In genomic region chr13:48237516-48237915, GRCm38 (mm10) we compare ENCODE assay signal across 9 mouse cellular contexts. TPM values are rescaled to one million over a fixed set of nuclear protein-coding genes. Genes with fewer than 3 reads are reported as not detected.
A peak's percentile ranks its signal among the peaks of the same experiment; 100 is the strongest.
DNase-seq lines count a peak whose midpoint lies in the region; ATAC-seq lines count a peak whose summit lies in the region.
"Had no signal": no experiment of that assay in that cellular context is flagged by ENCODE, and none has a peak within 500 bp of the region (broad histone marks: within the 10 kb centered on the region; RNA-seq: fewer than 3 reads in every experiment).

No protein-coding gene starts in this region.

- H3K27me3 ChIP-seq in hindbrain, embryonic 16.5 days (replicated peaks; ENCODE audit: control insufficient read depth, insufficient read depth, low read length): no peaks in the 10 kb centered on the region
- H3K27me3 ChIP-seq in midbrain, embryonic 15.5 days (replicated peaks): no peaks in the 10 kb centered on the region
- H3K27me3 ChIP-seq: embryonic facial prominence, embryonic 12.5 days had no signal

- no peaks in the 10 kb centered on the region for H3K36me3 ChIP-seq in hindbrain, embryonic 16.5 days (ENCODE audit: control insufficient read depth, insufficient read depth, low read length)
- no peaks in the 10 kb centered on the region for H3K36me3 ChIP-seq in midbrain, embryonic 15.5 days (replicated peaks)
- H3K36me3 ChIP-seq: embryonic facial prominence, embryonic 12.5 days had no signal

- ATAC-seq in cerebellum, adult (ENCODE audit: insufficient number of reproducible peaks, low FRiP score, low TSS enrichment): no peak
- no peak for ATAC-seq in hindbrain, embryonic 16.5 days
- ATAC-seq in midbrain, embryonic 15.5 days (replicated peaks): no peak
- ATAC-seq in erythroblast, adult 5-6 weeks (replicated peaks; ENCODE audit: low FRiP score, poor library complexity, severe bottlenecking): no peak

- WGBS in hindbrain, embryonic 16.5 days: 15% methylated on average over 4 of the region's 4 CpGs
- WGBS in midbrain, embryonic 15.5 days: 6% methylated on average over 4 of the region's 4 CpGs

- DNase-seq in cerebellum, postnatal 10 days: peak; percentile 43 to 48
- DNase-seq in ovary, adult 18-20 months (ENCODE audit: low spot score): peak; percentile 17
- DNase-seq in ovary, postnatal 10 days (ENCODE audit: low spot score): no peak
- DNase-seq in cerebellum, adult 11 months: no peak

- no peaks in the 10 kb centered on the region for H3K9me3 ChIP-seq in hindbrain, embryonic 16.5 days (ENCODE audit: control insufficient read depth, low read length)
- no peaks in the 10 kb centered on the region for H3K9me3 ChIP-seq in midbrain, embryonic 15.5 days
- H3K9me3 ChIP-seq: embryonic facial prominence, embryonic 12.5 days had no signal

- H3K4me3 ChIP-seq in hindbrain, embryonic 16.5 days (ENCODE audit: low read length): no peak overlapping the region
- no peak overlapping the region for H3K4me3 ChIP-seq in midbrain, embryonic 15.5 days
- H3K4me3 ChIP-seq: embryonic facial prominence, embryonic 12.5 days had no signal

- H3K4me2 ChIP-seq in hindbrain, embryonic 16.5 days (ENCODE audit: low read length): no peak overlapping the region
- H3K4me2 ChIP-seq in midbrain, embryonic 15.5 days: no peak overlapping the region
- H3K4me2 ChIP-seq: embryonic facial prominence, embryonic 12.5 days had no signal

- H3K4me1 ChIP-seq in hindbrain, embryonic 16.5 days (ENCODE audit: control insufficient read depth, insufficient read depth, low read depth, low read length): no peaks in the 10 kb centered on the region
- H3K4me1 ChIP-seq in midbrain, embryonic 15.5 days: peaks cover 10% of the 10 kb centered on the region
- H3K4me1 ChIP-seq: embryonic facial prominence, embryonic 12.5 days had no signal

- no peak overlapping the region for H3K9ac ChIP-seq in hindbrain, embryonic 16.5 days (ENCODE audit: low read depth, low read length)
- no peak overlapping the region for H3K9ac ChIP-seq in midbrain, embryonic 15.5 days
- H3K9ac ChIP-seq: embryonic facial prominence, embryonic 12.5 days had no signal

- peak overlapping the region; percentile 0; the same call in 1 of the 2 replicates for H3K27ac ChIP-seq in hindbrain, embryonic 16.5 days (ENCODE audit: low read depth, low read length)
- peak overlapping the region; percentile 45; the same call in 1 of the 2 replicates for H3K27ac ChIP-seq in midbrain, embryonic 15.5 days
- H3K27ac ChIP-seq: embryonic facial prominence, embryonic 12.5 days had no signal

RNA-seq across cellular contexts. Expression of gene Id4, which starts 23.5 kb away (rescaled TPM):
- 20.2 and 59.5 TPM in 2 replicates for polyA plus RNA-seq in hindbrain, embryonic 16.5 days (2015; fragmentation: Nextera tagmentation; extraction: Ambion mirVana)
- polyA plus RNA-seq in midbrain, embryonic 15.5 days (2015; fragmentation: Nextera tagmentation; extraction: Ambion mirVana): 165 and 174 TPM in 2 replicates
- not detected in 2 replicates for total RNA-seq in erythroblast, adult 5-6 weeks (2015; ENCODE audit: low replicate concordance)
- total RNA-seq in erythroblast, adult 5-6 weeks (2017; ENCODE audit: low replicate concordance): 0.51 TPM in 1 of 2 replicates, not detected in the other

Comparison
In these comparisons a context has a peak if more than half of its experiments do, and no peak if none do; other contexts are left out.
1. DNase-seq: peak in cerebellum, postnatal 10 days (2 of 2) and ovary, adult 18-20 months (single experiment); none in ovary, postnatal 10 days (single experiment) and cerebellum, adult 11 months (single experiment).